Mouse (Mus musculus): ENCODE data around the gene Mrm1.
A peak's percentile ranks its signal among the peaks of the same experiment; 100 is the strongest.

DNA sequence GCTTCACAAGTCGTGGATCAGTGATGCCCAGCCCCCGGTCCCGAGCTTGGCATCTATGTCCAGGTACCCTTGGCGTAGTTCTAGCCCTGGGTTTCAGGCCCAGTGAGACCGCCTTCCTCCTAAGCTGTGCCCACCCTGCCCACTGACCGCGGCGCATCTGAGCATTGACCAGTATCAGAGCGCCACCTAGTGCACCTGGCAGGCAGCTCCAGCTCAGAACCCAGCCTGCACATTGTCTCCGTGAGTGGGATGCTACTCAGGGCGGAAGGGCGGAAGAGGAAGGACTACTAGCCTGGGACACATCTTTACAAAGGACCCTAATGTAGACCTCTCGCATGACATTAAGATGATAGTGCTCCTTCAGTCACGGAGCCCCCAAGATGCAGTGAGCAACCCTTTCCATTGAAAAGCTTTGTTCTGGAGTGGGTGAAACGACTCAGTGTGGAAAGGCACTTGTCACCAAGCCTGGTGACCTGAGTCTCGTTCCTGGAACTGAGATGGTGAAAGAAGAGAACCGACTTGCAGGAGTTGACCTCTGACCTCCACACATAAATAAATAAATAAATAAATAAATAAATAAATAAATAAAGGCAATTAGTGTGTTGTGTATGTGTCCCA, 24.7 kb downstream of the Mrm1 start:
- TF ChIP-seq POLR2A (IDR thresholded peaks at IDR 0.05; ENCODE audit: low read depth, low read length) (no peak), CTCF (IDR thresholded peaks at IDR 0.05; ENCODE audit: extremely low read depth, insufficient read length, insufficient replicate concordance, low read depth, low read length) (peak; percentile 70; the same call in 1 of the 2 replicates)
